Mouse (Mus musculus) brain, embryonic 14.5 days (tissue): ENCODE measurements around the gene Csmd2. TPM values are rescaled to one million over a fixed set of nuclear protein-coding genes. Genes with fewer than 3 reads are reported as not detected.
"Not testable (repeated sequence)": the region's sequence is repeated elsewhere in the genome, so short reads cannot be mapped to it uniquely, and the experiment has no call there.

Source experiments
- DNase-seq: peaks from one replicate; pipeline ENCODE4 v3.0.0-alpha.2; 2011; ENCODE audit warnings: low read depth
- CTCF ChIP-seq: fragments of 200-500 bp; IDR thresholded peaks from 2 replicates; pipeline ENCODE4 v1.5.1; 2012; ENCODE audit warnings: inconsistent platforms, mild to moderate bottlenecking, moderate library complexity, borderline replicate concordance; ENCODE audit not compliant: insufficient read depth, insufficient read length; ENCODE audit errors: extremely low read depth
- POLR2A ChIP-seq: fragments of 200-500 bp; IDR thresholded peaks from 2 replicates; pipeline ENCODE4 v1.6.1; 2012; ENCODE audit warnings: mild to moderate bottlenecking, inconsistent platforms, borderline replicate concordance; ENCODE audit not compliant: poor library complexity, insufficient read depth, insufficient read length, severe bottlenecking; ENCODE audit errors: extremely low read depth
- polyA plus RNA-seq: library from polyadenylated mRNA; depleted of rRNA; stranded (reverse); fragments of >200 nt; gene quantifications from 2 replicates; pipeline ENCODE4 v1.2.3, GENCODE M21; 2012; rRNA removed

Csmd2 gene
- polyA plus RNA-seq, 1 experiment = 31.8 TPM

GRCm38 (mm10) chr4:128609925-128610402 is 622.3 kb downstream of the Csmd2 start, which contains the start of gene Zscan20:
Zscan20 (minus strand) TSS chr4:128610098.
- TF ChIP-seq POLR2A (peak; percentile 31; the same call in 1 of the 2 replicates), CTCF (no peak)
- peak; percentile 100 for DNase-seq

DNA sequence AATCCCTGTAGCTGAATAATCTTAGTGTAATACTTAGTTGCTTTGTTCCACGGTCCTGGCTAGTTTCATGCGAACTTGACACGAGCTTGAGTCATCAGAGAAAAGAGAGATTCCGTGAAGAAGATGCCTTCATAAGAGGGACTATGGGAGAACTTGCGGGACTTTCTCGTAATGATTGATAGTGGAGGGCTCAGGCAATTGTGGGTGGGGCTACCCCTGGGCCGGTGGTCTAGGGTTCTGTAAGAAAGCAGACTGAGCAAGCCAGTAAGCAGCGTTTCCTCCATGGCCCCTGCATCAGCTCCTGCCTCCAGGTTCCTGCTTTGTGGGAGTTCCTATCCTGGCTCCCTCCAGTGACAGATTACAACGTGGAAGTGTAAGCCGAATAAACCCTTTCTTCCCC is 623.0 kb downstream of the Csmd2 start:
- no peak for DNase-seq
- no peak for TF ChIP-seq POLR2A
- TF ChIP-seq CTCF = no peak

GRCm38 (mm10) chr4:128611726-128612125 is 624.1 kb downstream of the Csmd2 start:
- not testable (repeated sequence) for DNase-seq

DNA sequence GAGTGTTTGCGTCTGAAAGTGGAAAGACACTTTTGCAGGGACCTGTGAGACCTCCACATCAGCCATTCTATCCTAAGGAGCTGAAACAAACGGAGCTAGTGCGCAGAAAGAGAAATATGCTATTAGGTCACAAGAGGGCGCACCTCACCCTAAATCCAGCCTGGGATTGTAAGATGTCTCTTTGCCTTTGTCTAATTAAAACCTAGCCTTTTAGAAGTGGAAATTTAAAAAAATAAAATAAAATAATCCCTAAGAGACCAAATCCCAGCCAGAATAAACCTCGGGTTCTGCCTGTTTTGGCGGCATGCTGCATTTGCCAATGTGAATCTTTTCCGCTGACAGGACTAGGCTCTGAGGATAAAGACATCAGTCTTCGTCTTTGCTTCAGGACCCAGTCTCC is 625.7 kb downstream of the Csmd2 start:
- DNase-seq = peak; percentile 90
- TF ChIP-seq POLR2A (no peak), CTCF (peak; percentile 77; the same call in 1 of the 2 replicates)

DNA sequence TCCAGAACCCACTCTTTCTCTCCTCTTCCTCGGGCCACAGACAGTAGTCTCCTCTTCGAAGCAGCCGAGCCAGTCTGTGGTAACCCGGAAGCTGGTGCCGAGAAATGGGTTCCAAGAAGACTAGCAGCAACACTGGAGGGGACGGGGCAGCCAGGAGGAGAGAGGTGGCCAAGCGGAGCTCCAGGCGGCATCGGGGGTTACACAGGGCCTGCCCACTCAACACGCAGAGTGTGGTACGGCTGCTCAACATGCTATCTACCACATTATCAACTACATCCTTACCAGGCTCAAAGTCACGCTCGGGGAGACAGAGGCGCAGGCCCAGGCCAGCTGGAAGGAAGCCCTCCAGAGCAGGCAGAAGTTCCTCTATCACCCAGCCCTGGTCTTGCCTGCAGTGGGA is 628.1 kb downstream of the Csmd2 start:
- no peak for DNase-seq

More for the DNA sequence above, 628.1 kb downstream of the Csmd2 start:
- TF ChIP-seq CTCF (no peak), POLR2A (no peak)

Other genes starting within 250 kb of the Csmd2 start
- 1.1 and 1.4 TPM in 2 replicates for gene CK137956, start 16.9 kb upstream of the Csmd2 start, polyA plus RNA-seq